Mouse (Mus musculus): ENCODE results near the gene Ndn. TPM values are rescaled to one million over a fixed set of nuclear protein-coding genes. Genes with fewer than 3 reads are reported as not detected.
A peak's percentile ranks its signal among the peaks of the same experiment; 100 is the strongest.

Gene Ndn
- polyA plus RNA-seq (2021): 17.5 TPM

- in situ Hi-C loops (cut with MboI; ENCODE audit: low pct_unique_long_range_greater_than_20kb): no loop called here
- CTCF ChIA-PET: no interaction called here
- ATAC-seq: no peak
Measured at GRCm38 (mm10) chr7:62346269-62346668, at the start of gene Ndn. Gene Ndn, plus strand, starts transcription at chr7:62346569.

DNA sequence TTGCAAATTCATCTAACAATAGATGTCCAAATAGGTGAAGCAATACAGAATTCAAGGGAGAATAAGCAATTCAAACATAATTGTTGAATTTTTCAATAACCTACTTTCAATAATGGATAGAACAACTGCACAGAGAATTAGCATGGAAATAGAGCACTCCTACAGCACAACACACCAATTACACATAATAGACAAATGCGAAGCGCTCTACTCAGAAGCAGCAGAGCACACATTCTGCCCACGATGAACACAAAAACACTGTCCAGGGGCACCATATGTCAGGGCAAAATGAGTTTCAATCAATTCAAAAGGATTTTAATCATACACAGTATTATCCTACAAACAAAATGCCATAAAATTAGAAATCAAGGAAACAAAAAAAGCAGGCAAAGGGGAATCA, 43.9 kb upstream of the Ndn start:
- POLR2A ChIA-PET: no interaction called here
- ATAC-seq (no peak), DNase-seq (ENCODE audit: low read depth, low spot score) (no peak)
- peaks cover 17% of the 10 kb centered on the region for H3K27me3 ChIP-seq
- in situ Hi-C loops (cut with MboI; ENCODE audit: low pct_unique_long_range_greater_than_20kb): no loop called here
- no peak for TF ChIP-seq CTCF (IDR thresholded peaks at IDR 0.05)
- CTCF ChIA-PET: no interaction called here

More at GRCm38 (mm10) chr7:62346269-62346668, at the start of gene Ndn:
- no peak for TF ChIP-seq CTCF (IDR thresholded peaks at IDR 0.05)
- POLR2A ChIA-PET: no interaction called here
- no peak for DNase-seq (ENCODE audit: low read depth, low spot score)
- H3K27me3 ChIP-seq: peaks cover 4% of the 10 kb centered on the region

DNA sequence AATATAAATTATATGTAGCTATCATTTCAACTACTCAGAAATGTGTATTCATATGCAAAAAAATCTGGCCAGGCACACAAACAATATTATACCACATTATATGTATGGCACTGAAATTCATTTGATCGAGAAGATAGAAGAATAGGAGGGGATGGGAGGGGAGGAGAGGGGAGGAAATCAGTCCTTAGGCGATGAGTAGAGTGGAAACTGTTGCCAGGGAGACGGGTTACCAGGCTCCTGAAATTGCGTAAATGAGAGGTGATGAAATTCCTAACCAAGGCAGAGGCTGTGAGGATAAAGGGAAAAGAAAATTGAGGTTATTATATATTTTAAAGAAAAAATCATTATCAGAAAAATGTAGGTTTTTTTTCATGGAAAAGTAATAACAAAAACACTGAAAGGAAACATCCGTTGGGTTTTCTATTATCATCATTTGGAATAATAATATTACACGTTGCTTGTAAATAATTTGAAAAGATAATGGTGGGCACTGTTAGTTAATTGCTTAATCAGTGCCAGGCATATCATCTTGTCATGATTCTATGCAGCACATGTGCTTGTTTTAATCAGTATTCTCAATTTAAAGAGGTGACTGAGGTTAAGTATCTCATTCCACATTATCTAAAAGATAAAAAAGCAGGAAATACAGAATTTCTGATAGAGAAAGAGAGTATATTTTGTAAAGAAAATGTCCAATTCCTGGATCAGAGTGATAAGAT, 39.3 kb upstream of the Ndn start:
- DNase-seq (ENCODE audit: low read depth, low spot score) (no peak), ATAC-seq (no peak)
- ChIA-PET POLR2A (no interaction called here), CTCF (no interaction called here)
- H3K27me3 ChIP-seq: peaks cover 9% of the 10 kb centered on the region
- no peak for TF ChIP-seq CTCF (IDR thresholded peaks at IDR 0.05)
- in situ Hi-C loops (cut with MboI; ENCODE audit: low pct_unique_long_range_greater_than_20kb): no loop called here

DNA sequence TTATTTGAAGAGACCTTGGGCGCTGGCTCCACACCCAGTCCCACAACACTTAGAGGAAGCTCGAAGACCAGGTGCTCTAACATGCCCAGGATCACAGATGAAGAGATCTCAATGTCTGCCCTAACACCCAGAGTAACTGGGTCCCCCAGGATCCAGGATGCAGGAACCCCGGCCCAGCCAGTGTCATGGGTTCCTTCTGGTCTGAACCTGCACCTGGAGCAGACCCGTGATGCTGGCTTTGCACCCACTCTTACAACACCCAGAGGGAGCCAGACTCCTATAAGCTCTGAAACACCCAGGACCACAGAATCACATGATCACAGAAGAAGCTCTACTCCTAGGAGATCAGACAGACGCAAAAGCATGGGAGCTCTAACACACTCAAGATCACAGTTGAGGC, 29.6 kb upstream of the Ndn start:
- ChIA-PET POLR2A (no interaction called here), CTCF (no interaction called here)
- DNase-seq (ENCODE audit: low read depth, low spot score) (no peak), ATAC-seq (no peak)
- no peak for TF ChIP-seq CTCF (IDR thresholded peaks at IDR 0.05)
- in situ Hi-C loops (cut with MboI; ENCODE audit: low pct_unique_long_range_greater_than_20kb): no loop called here
- H3K27me3 ChIP-seq: peaks cover 4% of the 10 kb centered on the region

DNA sequence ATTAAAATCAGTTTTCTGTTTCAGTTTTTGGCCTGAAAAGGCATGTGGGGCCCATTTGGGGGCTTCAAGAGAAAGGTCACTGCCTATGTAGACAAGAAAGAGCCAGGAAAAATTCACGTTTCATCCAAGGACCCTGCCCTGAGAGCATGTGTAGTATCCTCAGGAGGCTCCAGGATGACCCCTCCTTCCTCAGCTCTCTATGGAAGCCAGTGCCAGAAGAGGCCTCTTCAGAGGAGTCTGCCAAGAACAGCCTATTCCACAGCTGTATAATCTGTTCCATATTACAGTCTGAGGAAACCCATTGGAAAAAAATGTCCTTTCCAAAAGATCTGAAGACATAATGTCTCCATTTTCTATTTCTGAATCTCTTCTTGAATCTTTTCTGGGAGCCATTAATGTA, 958 bp upstream of the Ndn start:
- ChIA-PET POLR2A (no interaction called here), CTCF (interaction anchor here (1.1 kb wide), 1 partner anchor 165 kb away, joined by 3 read pairs; no protein-coding TSS in a partner anchor)
- H3K27me3 ChIP-seq: peaks cover 5% of the 10 kb centered on the region
- no peak for ATAC-seq
- TF ChIP-seq CTCF (IDR thresholded peaks at IDR 0.05): no peak
- in situ Hi-C loops (cut with MboI; ENCODE audit: low pct_unique_long_range_greater_than_20kb): no loop called here
- no peak for DNase-seq (ENCODE audit: low read depth, low spot score)

GRCm38 (mm10) chr7:62348106-62348803, 1.9 kb downstream of the Ndn start:
- ATAC-seq (peak; percentile 95), DNase-seq (ENCODE audit: low read depth, low spot score) (peak; percentile 12)
- ChIA-PET POLR2A (interaction anchor here (0.7 kb wide), 1 partner anchor 12 kb away, joined by 6 read pairs; no protein-coding TSS in a partner anchor), CTCF (interaction anchor here (1.6 kb wide), 1 partner anchor 34 kb away, joined by 4 read pairs; no protein-coding TSS in a partner anchor)
- TF ChIP-seq CTCF (IDR thresholded peaks at IDR 0.05): no peak
- in situ Hi-C loops (cut with MboI; ENCODE audit: low pct_unique_long_range_greater_than_20kb): no loop called here
- peaks cover 11% of the 10 kb centered on the region for H3K27me3 ChIP-seq

GRCm38 (mm10) chr7:62348804-62349190, 2.4 kb downstream of the Ndn start:
- ChIA-PET POLR2A (no interaction called here), CTCF (interaction anchor here (1.6 kb wide), 1 partner anchor 34 kb away, joined by 4 read pairs; no protein-coding TSS in a partner anchor)
- in situ Hi-C loops (cut with MboI; ENCODE audit: low pct_unique_long_range_greater_than_20kb): no loop called here
- DNase-seq (ENCODE audit: low read depth, low spot score): no peak
- ATAC-seq: peak; percentile 21
- no peak for TF ChIP-seq CTCF (IDR thresholded peaks at IDR 0.05)
- peaks cover 17% of the 10 kb centered on the region for H3K27me3 ChIP-seq

GRCm38 (mm10) chr7:62351266-62351665, 4.9 kb downstream of the Ndn start:
- TF ChIP-seq CTCF (IDR thresholded peaks at IDR 0.05): no peak
- H3K27me3 ChIP-seq: peaks cover 25% of the 10 kb centered on the region
- DNase-seq (ENCODE audit: low read depth, low spot score) (no peak), ATAC-seq (no peak)
- ChIA-PET POLR2A (no interaction called here), CTCF (no interaction called here)
- in situ Hi-C loops (cut with MboI; ENCODE audit: low pct_unique_long_range_greater_than_20kb): no loop called here

DNA sequence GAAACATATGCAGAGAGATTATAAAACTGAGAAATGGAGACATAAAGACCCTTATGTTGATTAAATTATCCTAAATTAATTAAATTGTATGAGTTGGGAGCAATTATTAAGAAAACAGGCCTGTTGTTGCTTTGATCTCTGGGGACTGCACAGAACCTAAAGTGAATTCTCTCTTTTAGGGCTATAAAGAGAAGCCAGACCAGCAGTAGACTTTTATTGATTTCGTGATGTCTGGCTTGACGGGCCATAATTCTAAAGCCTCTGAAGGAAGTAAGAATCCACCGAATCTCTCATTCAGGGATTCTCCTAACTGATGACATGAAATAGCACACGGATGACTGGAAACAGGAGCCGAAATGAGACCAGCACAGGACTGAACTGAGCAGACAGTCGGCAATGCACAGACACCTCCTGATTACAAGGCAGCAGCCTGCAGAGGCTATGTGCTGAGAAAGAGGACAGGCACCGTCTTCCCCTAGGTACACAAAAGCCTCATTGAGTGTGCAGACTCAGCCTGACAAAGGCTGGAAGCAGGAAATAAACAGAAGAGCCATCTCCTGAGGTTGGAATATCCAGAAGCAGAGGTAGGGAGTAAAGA, 18.8 kb downstream of the Ndn start:
- no peak for ATAC-seq
- POLR2A ChIA-PET: no interaction called here
- no peak for TF ChIP-seq CTCF (IDR thresholded peaks at IDR 0.05)
- CTCF ChIA-PET: no interaction called here
- no peak for DNase-seq (ENCODE audit: low read depth, low spot score)
- in situ Hi-C loops (cut with MboI; ENCODE audit: low pct_unique_long_range_greater_than_20kb): no loop called here
- peaks cover 48% of the 10 kb centered on the region for H3K27me3 ChIP-seq

- ChIA-PET POLR2A (no interaction called here), CTCF (no interaction called here)
- DNase-seq (ENCODE audit: low read depth, low spot score): no peak
- ATAC-seq: no peak
- peaks cover 44% of the 10 kb centered on the region for H3K27me3 ChIP-seq
- no peak for TF ChIP-seq CTCF (IDR thresholded peaks at IDR 0.05)
- in situ Hi-C loops (cut with MboI; ENCODE audit: low pct_unique_long_range_greater_than_20kb): no loop called here
Measured at GRCm38 (mm10) chr7:62366730-62367129, 20.4 kb downstream of the Ndn start.

- in situ Hi-C loops (cut with MboI; ENCODE audit: low pct_unique_long_range_greater_than_20kb): loop anchor here (5.0 to 25.0 kb wide), 2 partner anchors 143 to 1888 kb away; no protein-coding TSS in a partner anchor
- ChIA-PET POLR2A (no interaction called here), CTCF (interaction anchor here (1.2 kb wide), 1 partner anchor 35 kb away, joined by 3 read pairs; no protein-coding TSS in a partner anchor)
- no peak for TF ChIP-seq CTCF (IDR thresholded peaks at IDR 0.05)
- DNase-seq (ENCODE audit: low read depth, low spot score) (no peak), ATAC-seq (no peak)
- H3K27me3 ChIP-seq: peaks cover 37% of the 10 kb centered on the region
Measured at GRCm38 (mm10) chr7:62375658-62376057, 29.3 kb downstream of the Ndn start.

All from Patski (cell line).